Mouse (Mus musculus): ENCODE measurements around the gene 6820408C15Rik. TPM values are rescaled to one million over a fixed set of nuclear protein-coding genes. Genes with fewer than 3 reads are reported as not detected.

Gene 6820408C15Rik
- polyA plus RNA-seq, 1 experiment from 2014 or later: 0.37 TPM

- Histone ChIP-seq H3K9me3 (ENCODE audit: control insufficient read depth, low read length) (no peaks in the 10 kb centered on the region), H3K4me1 (ENCODE audit: control insufficient read depth, insufficient read depth, low read length) (peaks cover 26% of the 10 kb centered on the region), H3K4me2 (replicated peaks; ENCODE audit: low read depth, low read length) (no peak overlapping the region), H3K27me3 (ENCODE audit: control insufficient read depth, insufficient read depth, low read length) (no peaks in the 10 kb centered on the region), H3K36me3 (ENCODE audit: control insufficient read depth, insufficient read depth, low read length) (peaks cover 4% of the 10 kb centered on the region; the same call in 1 of the 2 replicates), H3K4me3 (ENCODE audit: low read length) (no peak overlapping the region), H3K27ac (ENCODE audit: low read depth, low read length) (no peak overlapping the region), H3K9ac (ENCODE audit: low read depth, low read length) (no peak overlapping the region)
- 9% methylated on average over 3 of the region's 3 CpGs for WGBS
- ATAC-seq (ENCODE audit: low FRiP score, low TSS enrichment): no peak
Measured at GRCm38 (mm10) chr2:152392786-152393185, 22.6 kb upstream of the 6820408C15Rik start.

- no peaks in the 10 kb centered on the region for H3K27me3 ChIP-seq (ENCODE audit: control insufficient read depth, insufficient read depth, low read length)
- H3K4me3 ChIP-seq (ENCODE audit: low read length): no peak overlapping the region; the same call in 1 of the 2 replicates
- H3K36me3 ChIP-seq (ENCODE audit: control insufficient read depth, insufficient read depth, low read length): peaks cover 4% of the 10 kb centered on the region; the same call in 1 of the 2 replicates
- peak overlapping the region; percentile 80; the same call in 1 of the 2 replicates for H3K4me2 ChIP-seq (replicated peaks; ENCODE audit: low read depth, low read length)
- no peak for ATAC-seq (ENCODE audit: low FRiP score, low TSS enrichment)
- H3K27ac ChIP-seq (ENCODE audit: low read depth, low read length): peak overlapping the region; percentile 24; the same call in 1 of the 2 replicates
- H3K9me3 ChIP-seq (ENCODE audit: control insufficient read depth, low read length): no peaks in the 10 kb centered on the region
- peaks cover 26% of the 10 kb centered on the region for H3K4me1 ChIP-seq (ENCODE audit: control insufficient read depth, insufficient read depth, low read length)
- H3K9ac ChIP-seq (ENCODE audit: low read depth, low read length): 0 out of 2 replicates have a peak overlapping the region, but pooled peaks have one; percentile 7
- WGBS: 51% methylated on average over 9 of the region's 9 CpGs
Measured at GRCm38 (mm10) chr2:152393225-152394017, 22.0 kb upstream of the 6820408C15Rik start.

GRCm38 (mm10) chr2:152395271-152395920 lies 20.0 kb upstream of the 6820408C15Rik start:
- Histone ChIP-seq H3K9me3 (ENCODE audit: control insufficient read depth, low read length) (no peaks in the 10 kb centered on the region), H3K4me3 (ENCODE audit: low read length) (peak overlapping the region; percentile 92), H3K4me2 (replicated peaks; ENCODE audit: low read depth, low read length) (peak overlapping the region; percentile 80), H3K4me1 (ENCODE audit: control insufficient read depth, insufficient read depth, low read length) (peaks cover 26% of the 10 kb centered on the region), H3K9ac (ENCODE audit: low read depth, low read length) (peak overlapping the region; percentile 98), H3K27me3 (ENCODE audit: control insufficient read depth, insufficient read depth, low read length) (no peaks in the 10 kb centered on the region), H3K27ac (ENCODE audit: low read depth, low read length) (peak overlapping the region; percentile 33; the same call in 1 of the 2 replicates), H3K36me3 (ENCODE audit: control insufficient read depth, insufficient read depth, low read length) (peaks cover 4% of the 10 kb centered on the region; the same call in 1 of the 2 replicates)
- WGBS: 11% methylated on average over 11 of the region's 13 CpGs
- no peak for ATAC-seq (ENCODE audit: low FRiP score, low TSS enrichment)

- H3K4me2 ChIP-seq (replicated peaks; ENCODE audit: low read depth, low read length): peak overlapping the region; percentile 80
- peak overlapping the region; percentile 92 for H3K4me3 ChIP-seq (ENCODE audit: low read length)
- peak overlapping the region; percentile 98 for H3K9ac ChIP-seq (ENCODE audit: low read depth, low read length)
- ATAC-seq (ENCODE audit: low FRiP score, low TSS enrichment): peak; percentile 68
- H3K4me1 ChIP-seq (ENCODE audit: control insufficient read depth, insufficient read depth, low read length): peaks cover 26% of the 10 kb centered on the region
- under 1% methylated on average over 42 of the region's 46 CpGs for WGBS
- H3K36me3 ChIP-seq (ENCODE audit: control insufficient read depth, insufficient read depth, low read length): peaks cover 4% of the 10 kb centered on the region; the same call in 1 of the 2 replicates
- H3K27me3 ChIP-seq (ENCODE audit: control insufficient read depth, insufficient read depth, low read length): no peaks in the 10 kb centered on the region
- no peaks in the 10 kb centered on the region for H3K9me3 ChIP-seq (ENCODE audit: control insufficient read depth, low read length)
- peak overlapping the region; percentile 99 for H3K27ac ChIP-seq (ENCODE audit: low read depth, low read length)
Measured at GRCm38 (mm10) chr2:152396110-152397003, 19.0 kb upstream of the 6820408C15Rik start.

GRCm38 (mm10) chr2:152397004-152397589 lies 18.3 kb upstream of the 6820408C15Rik start:
- H3K27me3 ChIP-seq (ENCODE audit: control insufficient read depth, insufficient read depth, low read length): no peaks in the 10 kb centered on the region
- peak overlapping the region; percentile 92 for H3K4me3 ChIP-seq (ENCODE audit: low read length)
- WGBS: under 1% methylated on average over 57 of the region's 77 CpGs
- peak overlapping the region; percentile 98 for H3K9ac ChIP-seq (ENCODE audit: low read depth, low read length)
- ATAC-seq (ENCODE audit: low FRiP score, low TSS enrichment): peak; percentile 1; the same call in 1 of the 2 replicates
- peak overlapping the region; percentile 80 for H3K4me2 ChIP-seq (replicated peaks; ENCODE audit: low read depth, low read length)
- H3K36me3 ChIP-seq (ENCODE audit: control insufficient read depth, insufficient read depth, low read length): peaks cover 4% of the 10 kb centered on the region; the same call in 1 of the 2 replicates
- H3K4me1 ChIP-seq (ENCODE audit: control insufficient read depth, insufficient read depth, low read length): peaks cover 26% of the 10 kb centered on the region
- no peaks in the 10 kb centered on the region for H3K9me3 ChIP-seq (ENCODE audit: control insufficient read depth, low read length)
- H3K27ac ChIP-seq (ENCODE audit: low read depth, low read length): peak overlapping the region; percentile 99

GRCm38 (mm10) chr2:152397680-152398435 lies 17.5 kb upstream of the 6820408C15Rik start, which contains the start of gene Sox12:
Gene Sox12 (minus strand): TSS chr2:152398063.
- Histone ChIP-seq H3K4me1 (ENCODE audit: control insufficient read depth, insufficient read depth, low read length) (peaks cover 26% of the 10 kb centered on the region), H3K4me3 (ENCODE audit: low read length) (peak within 1 kb of the TSS; percentile 92), H3K36me3 (ENCODE audit: control insufficient read depth, insufficient read depth, low read length) (peaks cover 4% of the 10 kb centered on the region; the same call in 1 of the 2 replicates), H3K27ac (ENCODE audit: low read depth, low read length) (peak within 1 kb of the TSS; percentile 99), H3K4me2 (replicated peaks; ENCODE audit: low read depth, low read length) (peak within 1 kb of the TSS; percentile 80), H3K9me3 (ENCODE audit: control insufficient read depth, low read length) (no peaks in the 10 kb centered on the region), H3K27me3 (ENCODE audit: control insufficient read depth, insufficient read depth, low read length) (no peaks in the 10 kb centered on the region), H3K9ac (ENCODE audit: low read depth, low read length) (peak within 1 kb of the TSS; percentile 98)
- under 1% methylated on average over 87 of the region's 104 CpGs for WGBS
- peak; percentile 60 for ATAC-seq (ENCODE audit: low FRiP score, low TSS enrichment)

- Histone ChIP-seq H3K27me3 (ENCODE audit: control insufficient read depth, insufficient read depth, low read length) (no peaks in the 10 kb centered on the region), H3K27ac (ENCODE audit: low read depth, low read length) (peak overlapping the region; percentile 99), H3K4me2 (replicated peaks; ENCODE audit: low read depth, low read length) (peak overlapping the region; percentile 80), H3K4me1 (ENCODE audit: control insufficient read depth, insufficient read depth, low read length) (peaks cover 19% of the 10 kb centered on the region), H3K9me3 (ENCODE audit: control insufficient read depth, low read length) (no peaks in the 10 kb centered on the region), H3K36me3 (ENCODE audit: control insufficient read depth, insufficient read depth, low read length) (no peaks in the 10 kb centered on the region; the same call in 1 of the 2 replicates), H3K9ac (ENCODE audit: low read depth, low read length) (peak overlapping the region; percentile 98), H3K4me3 (ENCODE audit: low read length) (peak overlapping the region; percentile 92)
- peak; percentile 84 for ATAC-seq (ENCODE audit: low FRiP score, low TSS enrichment)
- under 1% methylated on average over 38 of the region's 38 CpGs for WGBS
Measured at GRCm38 (mm10) chr2:152398691-152399090, 16.7 kb upstream of the 6820408C15Rik start.
